Mouse (Mus musculus) limb, embryonic 13.5 days (tissue): ENCODE measurements around the gene Igsf8. TPM values are rescaled to one million over a fixed set of nuclear protein-coding genes. Genes with fewer than 3 reads are reported as not detected.

Experiments used
- ATAC-seq: fragments of 200-750 bp; cut with Nextera tagmentation; 2 replicates; pipeline ENCODE4 v1.8.0; 2017; ENCODE audit warnings: low read depth, moderate number of reproducible peaks, moderate TSS enrichment; ENCODE audit not compliant: low FRiP score
- H3K27ac ChIP-seq: fragments of 300-500 bp; sonication (generic); 2 replicates; pipeline ENCODE4 v1.5.1; 2015; ENCODE audit warnings: inconsistent platforms, mild to moderate bottlenecking, moderate library complexity
- H3K27me3 ChIP-seq: fragments of 300-500 bp; sonication (generic); 2 replicates; pipeline ENCODE4 v1.6.1; 2015; ENCODE audit warnings: mild to moderate bottlenecking, inconsistent platforms
- H3K36me3 ChIP-seq: fragments of 300-500 bp; sonication (generic); 2 replicates; pipeline ENCODE4 v1.6.1; 2015; ENCODE audit warnings: inconsistent platforms, mild to moderate bottlenecking, moderate library complexity
- H3K4me1 ChIP-seq: fragments of 300-500 bp; sonication (generic); 2 replicates; pipeline ENCODE4 v1.6.1; 2015; ENCODE audit warnings: inconsistent platforms
- H3K4me2 ChIP-seq: fragments of 300-500 bp; sonication (generic); replicated peaks from 2 replicates; pipeline ENCODE4 v1.6.1; 2015; ENCODE audit warnings: inconsistent platforms, mild to moderate bottlenecking, moderate library complexity
- H3K4me3 ChIP-seq: fragments of 300-500 bp; sonication (generic); 2 replicates; pipeline ENCODE4 v1.5.1; 2015; ENCODE audit warnings: moderate library complexity, mild to moderate bottlenecking, inconsistent platforms
- H3K9ac ChIP-seq: fragments of 300-500 bp; sonication (generic); 2 replicates; pipeline ENCODE4 v1.6.1; 2015; ENCODE audit warnings: mild to moderate bottlenecking, inconsistent platforms
- H3K9me3 ChIP-seq: fragments of 300-500 bp; sonication (generic); 2 replicates; pipeline ENCODE4 v1.6.1; 2016; ENCODE audit warnings: inconsistent platforms
- WGBS: fragments of 180-500 bp; shearing (Covaris S2); methylation state at CpG from one replicate; pipeline ENCODE4 v1.1.7; 2015; 5-methylcytosine and 5-hydroxymethylcytosine counted together
- polyA plus RNA-seq: library from polyadenylated mRNA; unstranded; fragments of >200 nt; fragmentation: Nextera tagmentation; extraction: Ambion mirVana; gene quantifications from 2 replicates; pipeline ENCODE4 v1.2.1, GENCODE M21; 2015

Gene Igsf8
- polyA plus RNA-seq: 42.2 and 46.7 TPM in 2 replicates

DNA sequence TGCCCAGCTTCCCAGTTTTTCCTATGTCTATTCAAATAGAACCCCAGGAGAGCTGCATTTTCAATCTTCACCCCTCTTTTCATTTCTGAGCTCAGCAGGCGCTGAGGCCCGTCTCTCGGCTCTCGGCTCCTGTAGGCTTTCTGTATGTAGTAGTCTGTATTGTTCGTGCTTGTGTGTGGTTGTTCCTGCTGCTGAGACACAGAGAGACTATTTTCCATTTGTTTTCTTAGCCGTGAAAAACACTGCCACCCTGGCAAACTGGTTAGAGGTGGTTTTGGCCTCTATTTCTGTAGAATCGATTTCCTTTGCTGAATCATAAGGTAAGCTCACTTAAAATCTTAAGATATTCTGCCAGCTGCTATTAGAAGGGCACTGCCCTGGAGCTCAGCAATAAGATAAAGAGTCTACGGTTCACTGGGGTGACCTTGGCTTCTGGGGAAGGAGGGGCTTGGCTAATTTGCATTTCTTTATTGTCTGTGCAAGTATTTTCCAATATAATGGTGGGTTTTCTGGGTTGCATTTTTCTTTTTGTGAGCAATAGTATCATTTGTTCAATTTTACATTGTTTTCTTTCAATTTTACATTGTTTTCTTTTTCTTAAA lies at the start of gene Igsf8:
Gene Igsf8, plus strand, starts transcription at position 165 of the 602 bp plus-strand sequence.
- no peaks in the 10 kb centered on the region for H3K9me3 ChIP-seq
- 73% methylated on average over 8 of the region's 8 CpGs for WGBS
- no peak for ATAC-seq

DNA sequence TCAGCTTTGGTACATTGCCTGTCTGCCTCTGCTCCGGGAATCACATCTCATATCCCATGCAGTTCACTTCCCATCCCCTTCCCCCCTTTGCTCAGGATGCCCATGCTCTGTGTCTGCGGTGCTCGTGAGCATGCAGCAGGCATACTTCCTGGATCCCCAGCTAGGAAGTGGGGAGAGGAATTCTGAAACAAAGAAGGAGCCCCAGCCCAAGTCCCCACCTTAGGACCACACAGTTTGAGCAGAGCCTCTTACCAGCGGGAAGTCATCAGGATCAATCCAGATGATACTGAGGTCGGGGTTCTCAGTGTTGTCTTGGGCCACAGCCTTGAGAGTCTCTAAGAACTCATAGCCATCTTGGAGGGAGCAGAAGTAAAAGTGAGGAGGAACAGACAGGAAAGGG lies 48.7 kb upstream of the Igsf8 start:
- Histone ChIP-seq H3K36me3 (peaks cover 11% of the 10 kb centered on the region; the same call in 1 of the 2 replicates), H3K4me1 (peaks cover 14% of the 10 kb centered on the region), H3K4me2 (no peak overlapping the region), H3K4me3 (no peak overlapping the region), H3K27ac (no peak overlapping the region; the same call in 1 of the 2 replicates), H3K9ac (no peak overlapping the region), H3K9me3 (no peaks in the 10 kb centered on the region), H3K27me3 (no peaks in the 10 kb centered on the region)
- 59% methylated on average over 5 of the region's 5 CpGs for WGBS
- no peak for ATAC-seq

More for the DNA sequence above, at the start of gene Igsf8:
- Histone ChIP-seq H3K27me3 (no peaks in the 10 kb centered on the region), H3K36me3 (no peaks in the 10 kb centered on the region), H3K27ac (no peak within 1 kb of the TSS), H3K4me1 (no peaks in the 10 kb centered on the region), H3K9ac (no peak within 1 kb of the TSS), H3K4me2 (no peak within 1 kb of the TSS), H3K4me3 (no peak within 1 kb of the TSS)

DNA sequence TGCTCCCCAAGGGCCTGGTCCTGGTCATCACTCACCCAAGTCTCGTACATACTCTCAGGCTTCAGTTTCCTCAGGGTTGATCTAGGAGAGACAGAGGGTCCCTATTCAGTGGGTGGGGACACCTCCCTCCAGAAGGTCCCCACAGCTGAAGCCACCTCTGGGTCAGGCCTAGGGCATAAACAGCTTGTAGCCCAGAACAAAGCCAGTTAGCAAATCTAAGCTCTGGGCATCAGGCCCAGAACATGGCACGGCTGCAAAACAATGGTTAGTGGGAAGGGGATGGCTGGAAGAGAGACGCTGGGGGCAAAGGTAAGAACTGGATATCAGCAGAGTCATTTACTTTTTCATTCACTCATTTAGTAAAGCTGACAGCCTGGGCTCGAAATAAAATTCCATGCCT lies 47.7 kb upstream of the Igsf8 start:
- no peak for ATAC-seq
- Histone ChIP-seq H3K4me3 (no peak overlapping the region), H3K36me3 (peaks cover 11% of the 10 kb centered on the region; the same call in 1 of the 2 replicates), H3K27ac (no peak overlapping the region), H3K4me2 (no peak overlapping the region), H3K9ac (no peak overlapping the region), H3K9me3 (no peaks in the 10 kb centered on the region), H3K4me1 (peaks cover 23% of the 10 kb centered on the region), H3K27me3 (no peaks in the 10 kb centered on the region)
- 77% methylated on average over 4 of the region's 4 CpGs for WGBS

DNA sequence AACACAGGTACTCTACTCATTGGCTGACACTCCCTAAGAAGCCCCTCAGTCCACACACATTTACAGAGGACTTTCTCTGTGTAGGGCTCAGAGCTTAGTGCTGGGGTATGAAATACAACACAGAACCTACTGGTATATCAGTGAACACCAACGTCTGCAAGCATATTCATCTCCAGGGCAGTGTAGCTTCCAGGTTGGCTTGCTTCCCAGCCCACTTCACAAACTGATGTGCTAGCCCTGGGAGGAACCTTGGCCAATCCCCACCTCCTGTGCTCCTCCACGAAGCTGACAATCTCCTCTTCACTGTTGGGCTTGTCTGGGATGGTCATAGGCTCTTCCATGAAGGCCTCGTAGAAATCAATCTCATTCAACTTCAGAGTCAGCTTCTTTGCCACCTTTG lies 46.7 kb upstream of the Igsf8 start:
- Histone ChIP-seq H3K36me3 (0 out of 2 replicates have a peak, but pooled peaks cover 3% of the 10 kb centered on the region), H3K9ac (no peak overlapping the region), H3K27me3 (no peaks in the 10 kb centered on the region), H3K4me3 (no peak overlapping the region), H3K4me2 (no peak overlapping the region), H3K9me3 (no peaks in the 10 kb centered on the region), H3K27ac (no peak overlapping the region), H3K4me1 (peaks cover 33% of the 10 kb centered on the region)
- 76% methylated on average over 3 of the region's 3 CpGs for WGBS
- ATAC-seq: no peak

DNA sequence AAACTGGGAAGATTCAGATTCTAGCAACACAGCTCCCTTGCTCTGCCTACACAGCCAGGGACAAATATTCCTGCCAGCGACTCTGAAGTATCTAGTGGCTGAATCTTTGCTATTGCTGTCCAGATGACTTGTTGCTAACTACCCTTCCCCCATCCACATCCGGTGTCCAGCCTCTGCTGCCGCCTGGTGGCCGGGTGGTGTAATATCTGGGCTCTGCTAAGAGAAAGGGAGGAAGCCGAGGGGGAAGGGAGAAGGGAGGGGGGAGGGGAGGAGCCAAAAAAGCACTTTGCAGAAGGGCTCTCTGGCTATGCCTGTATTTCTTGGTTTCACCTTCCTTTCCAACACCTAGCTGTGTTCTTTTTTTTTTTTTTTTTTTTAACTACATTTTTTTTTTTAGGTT lies 44.3 kb upstream of the Igsf8 start:
- Histone ChIP-seq H3K27ac (peak overlapping the region; percentile 84), H3K4me1 (peaks cover 57% of the 10 kb centered on the region), H3K4me3 (peak overlapping the region; percentile 13), H3K9ac (no peak overlapping the region), H3K4me2 (peak overlapping the region; percentile 53), H3K9me3 (no peaks in the 10 kb centered on the region), H3K27me3 (no peaks in the 10 kb centered on the region), H3K36me3 (no peaks in the 10 kb centered on the region)
- WGBS: 0% methylated on average over 5 of the region's 5 CpGs
- peak; percentile 3; the same call in 1 of the 2 replicates for ATAC-seq

DNA sequence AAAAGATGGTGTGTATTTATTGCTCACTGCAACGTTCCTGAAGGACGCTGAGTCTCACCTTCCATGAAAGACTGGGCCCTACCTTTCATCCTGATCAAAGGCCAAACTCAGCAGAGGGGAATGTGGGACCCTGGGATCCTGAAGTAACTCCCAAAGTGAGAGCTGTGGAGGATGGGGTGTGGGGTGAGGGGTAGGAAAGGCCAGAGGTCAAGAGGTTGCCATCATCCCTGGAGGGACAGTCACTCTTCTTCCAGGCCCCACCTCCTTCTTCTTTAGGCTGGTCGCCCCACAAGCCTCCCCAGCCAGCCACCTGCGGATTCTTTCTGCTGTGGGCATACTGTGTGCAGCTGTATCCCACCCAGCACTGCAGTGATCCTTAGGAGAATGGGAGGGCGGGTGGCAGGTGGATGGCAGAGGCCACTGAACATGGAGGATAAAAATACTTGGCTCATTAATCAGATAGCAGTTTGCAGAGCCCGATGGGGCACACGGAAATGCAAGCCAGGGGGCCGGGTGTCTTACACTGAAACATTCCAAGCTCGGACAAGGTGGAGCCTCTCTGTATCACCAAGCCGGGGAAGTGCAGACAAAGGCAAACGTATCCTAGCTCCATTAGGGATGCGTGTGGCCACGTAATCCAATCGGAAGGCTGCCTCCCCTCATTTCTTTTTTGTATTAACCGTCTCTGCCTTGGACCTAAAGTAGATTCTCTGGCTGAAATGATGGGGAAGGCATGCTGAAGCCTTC lies 43.1 kb upstream of the Igsf8 start:
- Histone ChIP-seq H3K9me3 (no peaks in the 10 kb centered on the region), H3K4me3 (no peak overlapping the region), H3K27ac (peak overlapping the region; percentile 44; the same call in 1 of the 2 replicates), H3K9ac (no peak overlapping the region), H3K27me3 (no peaks in the 10 kb centered on the region), H3K4me2 (no peak overlapping the region), H3K36me3 (no peaks in the 10 kb centered on the region), H3K4me1 (peaks cover 60% of the 10 kb centered on the region)
- no peak for ATAC-seq
- WGBS: 65% methylated on average over 15 of the region's 15 CpGs

DNA sequence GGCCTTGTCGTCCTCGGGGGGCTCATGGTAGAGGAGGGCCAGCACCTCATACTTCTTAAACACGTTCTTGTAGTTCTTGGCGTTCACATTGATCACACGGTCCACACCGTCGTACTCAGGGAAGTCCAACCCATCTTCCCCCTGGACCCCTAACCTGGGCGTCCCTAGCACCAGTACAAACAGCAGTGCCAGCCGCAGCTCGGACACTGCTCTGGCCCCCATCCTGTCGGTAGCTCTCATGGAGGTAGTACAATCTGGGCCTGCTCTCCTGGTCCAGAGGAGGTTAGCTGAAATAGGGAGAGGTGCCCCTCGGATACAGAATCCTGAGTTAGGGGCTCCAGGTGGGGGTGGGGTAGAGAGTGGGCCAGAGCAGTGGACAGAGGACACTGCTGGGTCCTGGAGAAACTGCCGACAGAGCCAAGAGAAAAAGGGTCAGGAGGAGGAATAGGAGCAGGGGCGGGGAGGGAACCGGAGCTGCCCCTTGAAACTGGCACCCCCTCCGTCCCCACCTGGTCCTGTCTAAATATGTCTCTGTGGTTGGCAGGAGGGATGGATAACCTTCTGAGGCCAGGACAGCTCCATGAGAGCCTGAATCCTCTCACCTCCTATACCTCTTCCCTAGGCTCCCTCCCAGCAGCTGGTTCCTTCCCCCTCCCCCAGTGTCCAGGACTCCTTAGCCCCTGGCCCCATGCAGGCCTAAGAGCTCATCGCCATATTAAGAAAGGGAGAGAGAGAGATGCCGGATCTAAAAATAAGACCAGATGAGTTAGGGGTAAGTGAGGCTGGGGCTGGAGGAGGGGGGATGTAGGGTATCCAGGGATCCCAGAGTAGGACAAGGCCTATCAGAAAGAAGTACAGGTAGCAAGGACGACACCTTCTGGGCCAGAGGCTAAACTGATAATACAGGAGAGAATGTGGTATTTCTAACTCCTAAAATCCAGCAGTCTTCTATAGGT lies 41.7 kb upstream of the Igsf8 start, which contains the start of gene Casq1:
Gene Casq1, minus strand, starts transcription at position 418 of the 956 bp plus-strand sequence.
- WGBS: 81% methylated on average over 19 of the region's 19 CpGs
- Histone ChIP-seq H3K9ac (peak within 1 kb of the TSS; percentile 19; the same call in 1 of the 2 replicates), H3K27ac (peak within 1 kb of the TSS; percentile 98), H3K27me3 (no peaks in the 10 kb centered on the region), H3K4me1 (peaks cover 60% of the 10 kb centered on the region), H3K9me3 (no peaks in the 10 kb centered on the region), H3K4me3 (no peak within 1 kb of the TSS), H3K36me3 (no peaks in the 10 kb centered on the region), H3K4me2 (peak within 1 kb of the TSS; percentile 28; the same call in 1 of the 2 replicates)
- ATAC-seq: 0 out of 2 replicates have a peak, but pooled peaks have one; percentile 6

DNA sequence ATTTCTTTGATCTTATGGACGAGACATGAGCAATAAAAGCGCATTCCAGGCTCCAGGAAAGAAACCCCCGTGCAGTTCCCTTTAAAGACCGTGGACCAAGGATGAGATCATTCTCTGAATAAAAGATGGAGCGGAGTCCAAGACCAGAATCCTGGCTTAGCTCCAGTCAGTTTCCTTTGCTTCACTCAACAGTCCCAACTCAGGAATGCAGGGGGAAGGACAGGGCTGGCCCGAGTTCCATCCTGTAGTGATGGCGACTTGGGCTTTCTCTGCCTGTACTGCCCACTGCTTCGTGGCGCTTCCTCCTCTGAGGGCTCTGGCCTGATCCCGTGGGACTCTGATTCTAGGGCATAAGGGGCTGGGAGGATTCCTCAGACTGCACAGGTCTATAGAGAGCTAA lies 41.0 kb upstream of the Igsf8 start:
- no peaks in the 10 kb centered on the region for H3K27me3 ChIP-seq
- no peaks in the 10 kb centered on the region for H3K36me3 ChIP-seq
- H3K9me3 ChIP-seq: no peaks in the 10 kb centered on the region
- H3K4me3 ChIP-seq: no peak overlapping the region
- H3K9ac ChIP-seq: no peak overlapping the region; the same call in 1 of the 2 replicates
- peak overlapping the region; percentile 28; the same call in 1 of the 2 replicates for H3K4me2 ChIP-seq
- ATAC-seq: peak; percentile 30; the same call in 1 of the 2 replicates
- H3K4me1 ChIP-seq: peaks cover 60% of the 10 kb centered on the region
- 26% methylated on average over 10 of the region's 10 CpGs for WGBS
- peak overlapping the region; percentile 98 for H3K27ac ChIP-seq

DNA sequence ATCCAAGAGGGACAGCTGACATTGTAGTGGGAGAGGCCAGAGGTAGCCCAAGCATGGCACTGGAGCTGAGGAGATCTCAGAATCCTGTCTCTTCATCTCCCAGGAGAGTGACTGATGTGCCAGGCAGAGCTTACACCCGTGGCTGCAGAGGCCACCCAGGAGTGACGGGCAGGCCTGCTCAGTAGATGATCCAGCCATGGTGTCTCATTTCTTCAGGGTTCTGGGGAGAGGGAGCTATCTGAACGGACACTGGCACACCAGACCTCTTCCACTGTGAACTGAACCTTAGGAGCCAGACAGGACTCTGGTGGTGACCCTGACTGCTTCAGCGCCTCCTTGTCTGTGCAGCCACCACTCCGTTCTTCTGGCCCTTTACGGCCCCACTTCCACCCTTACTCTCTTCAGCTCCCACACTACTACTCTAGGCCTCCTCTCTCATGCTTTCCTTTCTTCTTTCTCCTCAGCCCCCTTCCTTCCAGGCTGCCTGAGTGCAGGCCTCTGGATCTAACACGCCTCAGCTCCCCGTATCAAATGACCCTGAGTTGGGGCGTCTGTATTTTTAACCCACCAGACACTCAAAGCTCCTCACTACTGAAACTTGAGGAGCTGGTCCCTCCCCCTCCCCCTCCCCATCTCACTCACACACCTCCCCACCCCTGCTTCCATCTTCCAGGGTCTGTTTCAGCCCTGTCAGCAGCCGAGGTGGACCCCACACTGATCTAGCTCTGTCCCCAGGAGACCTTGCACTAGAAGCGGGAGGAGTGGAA lies 40.0 kb upstream of the Igsf8 start:
- Histone ChIP-seq H3K4me2 (peak overlapping the region; percentile 38), H3K27ac (peak overlapping the region; percentile 98), H3K4me3 (no peak overlapping the region), H3K27me3 (no peaks in the 10 kb centered on the region), H3K36me3 (no peaks in the 10 kb centered on the region), H3K4me1 (peaks cover 60% of the 10 kb centered on the region), H3K9ac (peak overlapping the region; percentile 54), H3K9me3 (no peaks in the 10 kb centered on the region)
- peak; percentile 74 for ATAC-seq
- WGBS: 25% methylated on average over 11 of the region's 11 CpGs

DNA sequence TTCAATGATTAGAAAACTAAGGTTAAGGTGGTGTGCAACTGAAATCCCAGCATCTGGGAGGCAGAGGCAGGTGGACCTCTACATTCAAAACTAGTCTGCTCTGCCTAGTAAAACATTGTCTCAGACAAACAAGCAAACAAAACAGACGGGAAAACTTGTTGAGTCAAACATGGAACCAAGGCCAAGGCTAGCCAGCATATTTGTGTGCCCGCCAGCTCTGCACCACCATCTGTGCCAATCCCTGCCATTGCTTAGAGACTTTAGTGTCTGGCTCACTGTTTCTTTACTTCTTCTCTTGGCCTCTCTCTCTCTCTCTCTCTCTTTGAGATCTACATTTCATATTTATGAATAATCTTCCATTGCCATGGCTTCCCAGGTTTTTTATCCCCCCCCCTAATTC lies 33.2 kb upstream of the Igsf8 start:
- H3K9me3 ChIP-seq: no peaks in the 10 kb centered on the region
- H3K9ac ChIP-seq: no peak overlapping the region
- no peaks in the 10 kb centered on the region for H3K27me3 ChIP-seq
- H3K4me3 ChIP-seq: no peak overlapping the region
- H3K4me2 ChIP-seq: no peak overlapping the region
- WGBS: 83% methylated on average over 2 of the region's 2 CpGs
- ATAC-seq: no peak
- H3K4me1 ChIP-seq: no peaks in the 10 kb centered on the region
- no peaks in the 10 kb centered on the region for H3K36me3 ChIP-seq
- no peak overlapping the region for H3K27ac ChIP-seq

DNA sequence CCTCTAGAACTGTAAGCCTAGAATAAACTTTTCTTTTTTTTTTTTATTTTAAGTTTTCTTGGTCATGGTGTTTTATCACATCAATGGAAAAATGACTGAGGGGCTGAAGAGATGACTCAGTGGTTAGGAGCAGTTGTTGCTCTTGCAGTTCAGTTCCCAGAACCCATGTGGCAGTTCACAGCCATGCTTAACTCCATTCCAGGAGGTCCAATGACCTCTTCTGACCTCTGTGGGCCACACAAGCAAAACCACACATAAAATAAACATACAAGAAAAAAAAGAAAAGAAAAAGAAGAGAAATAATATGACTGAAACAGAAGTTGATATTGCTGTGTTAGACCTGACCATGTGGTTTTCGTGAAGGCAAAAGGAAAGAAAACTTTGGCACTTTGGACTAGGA lies 32.2 kb upstream of the Igsf8 start:
- H3K9ac ChIP-seq: no peak overlapping the region
- 79% methylated on average over 1 of the region's 1 CpGs for WGBS
- H3K4me1 ChIP-seq: no peaks in the 10 kb centered on the region
- no peaks in the 10 kb centered on the region for H3K36me3 ChIP-seq
- H3K4me3 ChIP-seq: no peak overlapping the region
- no peaks in the 10 kb centered on the region for H3K9me3 ChIP-seq
- H3K4me2 ChIP-seq: no peak overlapping the region
- H3K27me3 ChIP-seq: no peaks in the 10 kb centered on the region
- H3K27ac ChIP-seq: no peak overlapping the region
- no peak for ATAC-seq
